Comparison of ENCODE assay signal across 8 mouse cellular contexts in genomic region chr7:84409896-84410521, GRCm38 (mm10). TPM values are rescaled to one million over a fixed set of nuclear protein-coding genes. Genes with fewer than 3 reads are reported as not detected.
A peak's percentile ranks its signal among the peaks of the same experiment; 100 is the strongest.
DNase-seq lines count a peak whose midpoint lies in the region; ATAC-seq and TF ChIP-seq lines count a peak whose summit lies in the region.

Gene Arnt2 (minus strand): TSS chr7:84410176.

- under 1% methylated on average over 60 of the region's 69 CpGs for WGBS in embryonic facial prominence, embryonic 11.5 days
- 0% methylated on average over 46 of the region's 69 CpGs for WGBS in hindbrain, embryonic 11.5 days

- H3ac ChIP-seq in C2C12 (ENCODE audit: control insufficient read depth, insufficient read length, low read depth), result peak within 1 kb of the TSS; percentile 79

- no peaks in the 10 kb centered on the region for H3K27me3 ChIP-seq in C2C12 (ENCODE audit: control insufficient read depth, insufficient read depth, insufficient read length)
- no peaks in the 10 kb centered on the region for H3K27me3 ChIP-seq in embryonic facial prominence, embryonic 11.5 days (ENCODE audit: control insufficient read depth, insufficient read depth, low read length)
- no peaks in the 10 kb centered on the region for H3K27me3 ChIP-seq in hindbrain, embryonic 11.5 days (ENCODE audit: control insufficient read depth, insufficient read depth, low read length)

- H3K4me1 ChIP-seq in embryonic facial prominence, embryonic 11.5 days (ENCODE audit: control insufficient read depth, insufficient read depth, low read length), result no peaks in the 10 kb centered on the region
- peaks cover 4% of the 10 kb centered on the region; the same call in 1 of the 2 replicates for H3K4me1 ChIP-seq in hindbrain, embryonic 11.5 days (replicated peaks; ENCODE audit: control insufficient read depth, insufficient read depth, low read length)

- peak within 1 kb of the TSS; percentile 26 for H3K4me3 ChIP-seq in C2C12 (ENCODE audit: insufficient read depth, poor library complexity, severe bottlenecking)
- peak within 1 kb of the TSS; percentile 73 for H3K4me3 ChIP-seq in embryonic facial prominence, embryonic 11.5 days (ENCODE audit: low read depth, low read length)
- H3K4me3 ChIP-seq in hindbrain, embryonic 11.5 days (ENCODE audit: low read depth, low read length), result peak within 1 kb of the TSS; percentile 75

- H3K79me3 ChIP-seq in C2C12 (ENCODE audit: low read depth), result no peaks in the 10 kb centered on the region

- H3K4me2 ChIP-seq in embryonic facial prominence, embryonic 11.5 days (ENCODE audit: low read depth, low read length), result peak within 1 kb of the TSS; percentile 81
- H3K4me2 ChIP-seq in hindbrain, embryonic 11.5 days (replicated peaks; ENCODE audit: low read depth, low read length), result peak within 1 kb of the TSS; percentile 75

- no peak for TF ChIP-seq CTCF in C2C12 (IDR thresholded peaks at IDR 0.05; ENCODE audit: control insufficient read depth, insufficient read depth, insufficient read length)

- peak; percentile 10 for DNase-seq in adrenal gland, adult 8-10 months
- DNase-seq in embryonic facial prominence, embryonic 11.5 days (ENCODE audit: low spot score), result peak; percentile 77
- peak; percentile 86 for DNase-seq in hindbrain, embryonic 11.5 days (ENCODE audit: low spot score)
- DNase-seq in layer of hippocampus, postnatal 14 days (ENCODE audit: low spot score in 2 of 2), result peak; percentile 75 to 76
- DNase-seq in lung, postnatal 14 days, result peak; percentile 1
- DNase-seq in right cerebral cortex, postnatal 25 days, result peak; percentile 80
- DNase-seq in spleen, adult 12 weeks (ENCODE audit: low spot score), result no peak

- ATAC-seq in embryonic facial prominence, embryonic 11.5 days (replicated peaks; ENCODE audit: insufficient number of reproducible peaks, low FRiP score, low TSS enrichment, low read depth), result peak; percentile 91
- ATAC-seq in hindbrain, embryonic 11.5 days (ENCODE audit: low FRiP score), result peak; percentile 91

- no peaks in the 10 kb centered on the region for H3K9me3 ChIP-seq in embryonic facial prominence, embryonic 11.5 days (replicated peaks; ENCODE audit: control insufficient read depth, low read length)
- H3K9me3 ChIP-seq in hindbrain, embryonic 11.5 days (ENCODE audit: control insufficient read depth, low read length), result no peaks in the 10 kb centered on the region

- no peaks in the 10 kb centered on the region for H3K36me3 ChIP-seq in C2C12 (ENCODE audit: control insufficient read depth, insufficient read depth)
- H3K36me3 ChIP-seq in embryonic facial prominence, embryonic 11.5 days (replicated peaks; ENCODE audit: control insufficient read depth, insufficient read depth, low read depth, low read length), result no peaks in the 10 kb centered on the region
- H3K36me3 ChIP-seq in hindbrain, embryonic 11.5 days (ENCODE audit: control insufficient read depth, insufficient read depth, low read length), result no peaks in the 10 kb centered on the region

- H3K27ac ChIP-seq in embryonic facial prominence, embryonic 11.5 days (replicated peaks; ENCODE audit: low read depth, low read length), result peak within 1 kb of the TSS; percentile 87
- peak within 1 kb of the TSS; percentile 93 for H3K27ac ChIP-seq in hindbrain, embryonic 11.5 days (ENCODE audit: low read depth, low read length)

- H3K9ac ChIP-seq in embryonic facial prominence, embryonic 11.5 days (replicated peaks; ENCODE audit: low read length), result peak within 1 kb of the TSS; percentile 90
- H3K9ac ChIP-seq in hindbrain, embryonic 11.5 days (ENCODE audit: low read depth, low read length), result peak within 1 kb of the TSS; percentile 97

- no peaks in the 10 kb centered on the region for H3K79me2 ChIP-seq in C2C12 (ENCODE audit: control insufficient read depth, insufficient read depth)

TF ChIP-seq in C2C12, 6 proteins besides CTCF, POLR2A, EP300 and RAD21:
- TF ChIP-seq FOSL1 (IDR thresholded peaks at IDR 0.05; ENCODE audit: insufficient read depth, low read length, poor library complexity, severe bottlenecking), result no peak
- TF ChIP-seq MYOD1 (IDR thresholded peaks at IDR 0.05; ENCODE audit: control insufficient read depth, insufficient read length, low read depth), result no peak
- TF ChIP-seq MYOG (IDR thresholded peaks at IDR 0.05; ENCODE audit: control insufficient read depth, extremely low read depth, insufficient read length), result no peak
- TF ChIP-seq MAX (IDR thresholded peaks at IDR 0.05), result no peak
- TF ChIP-seq CEBPB (IDR thresholded peaks at IDR 0.05; ENCODE audit: low read depth), result no peak
- no peak for TF ChIP-seq USF1 (IDR thresholded peaks at IDR 0.05; ENCODE audit: low read depth)

RNA-seq across cellular contexts. Expression of gene Arnt2, which starts in this region (rescaled TPM):
- 3.6 TPM for polyA plus RNA-seq in C2C12 (2012; fragmentation: generic; extraction: Trizol)
- total RNA-seq in adrenal gland, adult 8-10 months (2022), result 10 to 100 TPM; 41.3 to 62.9 (median 50.8) TPM
- polyA plus RNA-seq in embryonic facial prominence, embryonic 11.5 days (2014; fragmentation: Nextera tagmentation; extraction: Ambion mirVana), result 18.5 and 21.5 TPM in 2 replicates
- 32.8 and 39.5 TPM in 2 replicates for polyA plus RNA-seq in hindbrain, embryonic 11.5 days (2014; fragmentation: Nextera tagmentation; extraction: Ambion mirVana)
- 100 to 1,000 TPM; 149 to 171 TPM for total RNA-seq in layer of hippocampus, postnatal 14 days (2021)
